Mouse (Mus musculus): Measurements from ENCODE around the gene Tiam2. TPM values are rescaled to one million over a fixed set of nuclear protein-coding genes. Genes with fewer than 3 reads are reported as not detected.

The Tiam2 gene
- polyA plus RNA-seq, 1 experiment from 2014 or later, result 4.1 TPM

- no peaks in the 10 kb centered on the region for H3K4me1 ChIP-seq
- H3K4me2 ChIP-seq, result no peak overlapping the region
- H3K9ac ChIP-seq, result no peak overlapping the region
- no peak overlapping the region for H3K27ac ChIP-seq
- no peak for ATAC-seq (replicated peaks)
- no peaks in the 10 kb centered on the region for H3K36me3 ChIP-seq (replicated peaks)
- 25% methylated on average over 3 of the region's 3 CpGs for WGBS
- H3K27me3 ChIP-seq (replicated peaks), result no peaks in the 10 kb centered on the region
- no peaks in the 10 kb centered on the region for H3K9me3 ChIP-seq
- no peak overlapping the region for H3K4me3 ChIP-seq
These were observed 171.7 kb downstream of the Tiam2 start for GRCm38 (mm10) chr17:3498086-3498485.

- Histone ChIP-seq H3K4me2 (no peak overlapping the region), H3K9ac (no peak overlapping the region), H3K9me3 (no peaks in the 10 kb centered on the region), H3K27me3 (replicated peaks) (no peaks in the 10 kb centered on the region), H3K4me1 (no peaks in the 10 kb centered on the region), H3K27ac (no peak overlapping the region), H3K36me3 (replicated peaks) (no peaks in the 10 kb centered on the region), H3K4me3 (no peak overlapping the region)
- no peak for ATAC-seq (replicated peaks)
- 94% methylated on average over 3 of the region's 3 CpGs for WGBS
These were observed 172.2 kb downstream of the Tiam2 start for GRCm38 (mm10) chr17:3498580-3498979.

GRCm38 (mm10) chr17:3499468-3499867 is 173.1 kb downstream of the Tiam2 start:
- no peak for ATAC-seq (replicated peaks)
- Histone ChIP-seq H3K9ac (no peak overlapping the region), H3K9me3 (no peaks in the 10 kb centered on the region), H3K4me2 (no peak overlapping the region), H3K4me1 (no peaks in the 10 kb centered on the region), H3K4me3 (no peak overlapping the region), H3K36me3 (replicated peaks) (no peaks in the 10 kb centered on the region), H3K27me3 (replicated peaks) (no peaks in the 10 kb centered on the region), H3K27ac (no peak overlapping the region)
- WGBS, result 92% methylated on average over 8 of the region's 8 CpGs

GRCm38 (mm10) chr17:3500076-3500475 is 173.7 kb downstream of the Tiam2 start:
- Histone ChIP-seq H3K4me2 (no peak overlapping the region), H3K9ac (no peak overlapping the region), H3K36me3 (replicated peaks) (no peaks in the 10 kb centered on the region), H3K9me3 (no peaks in the 10 kb centered on the region), H3K27me3 (replicated peaks) (no peaks in the 10 kb centered on the region), H3K27ac (no peak overlapping the region), H3K4me3 (no peak overlapping the region), H3K4me1 (no peaks in the 10 kb centered on the region)
- ATAC-seq (replicated peaks), result no peak
- 92% methylated on average over 6 of the region's 6 CpGs for WGBS

- no peaks in the 10 kb centered on the region for H3K36me3 ChIP-seq (replicated peaks)
- no peak overlapping the region for H3K4me3 ChIP-seq
- no peak for ATAC-seq (replicated peaks)
- no peaks in the 10 kb centered on the region for H3K4me1 ChIP-seq
- no peaks in the 10 kb centered on the region for H3K9me3 ChIP-seq
- WGBS, result 83% methylated on average over 4 of the region's 4 CpGs
- H3K27ac ChIP-seq, result no peak overlapping the region
- no peak overlapping the region for H3K4me2 ChIP-seq
- no peak overlapping the region for H3K9ac ChIP-seq
- H3K27me3 ChIP-seq (replicated peaks), result no peaks in the 10 kb centered on the region
These were observed 174.6 kb downstream of the Tiam2 start for GRCm38 (mm10) chr17:3500936-3501335.

- ATAC-seq (replicated peaks), result no peak
- 81% methylated on average over 1 of the region's 1 CpGs for WGBS
- Histone ChIP-seq H3K9ac (no peak overlapping the region), H3K4me2 (no peak overlapping the region), H3K4me1 (no peaks in the 10 kb centered on the region), H3K36me3 (replicated peaks) (no peaks in the 10 kb centered on the region), H3K9me3 (no peaks in the 10 kb centered on the region), H3K27ac (no peak overlapping the region), H3K27me3 (replicated peaks) (no peaks in the 10 kb centered on the region), H3K4me3 (no peak overlapping the region)
These were observed 179.3 kb downstream of the Tiam2 start for GRCm38 (mm10) chr17:3505711-3506110.

GRCm38 (mm10) chr17:3506508-3506907 is 180.1 kb downstream of the Tiam2 start:
- 91% methylated on average over 8 of the region's 8 CpGs for whole genome bisulfite sequencing
- Histone ChIP-seq H3K4me2 (no peak overlapping the region), H3K9me3 (no peaks in the 10 kb centered on the region), H3K4me3 (no peak overlapping the region), H3K9ac (no peak overlapping the region), H3K27ac (no peak overlapping the region), H3K36me3 (replicated peaks) (no peaks in the 10 kb centered on the region), H3K27me3 (replicated peaks) (no peaks in the 10 kb centered on the region), H3K4me1 (no peaks in the 10 kb centered on the region)
- no peak for ATAC-seq (replicated peaks)

GRCm38 (mm10) chr17:3509841-3510240 is 183.5 kb downstream of the Tiam2 start:
- Histone ChIP-seq H3K4me3 (no peak overlapping the region), H3K4me2 (no peak overlapping the region), H3K36me3 (replicated peaks) (no peaks in the 10 kb centered on the region), H3K4me1 (no peaks in the 10 kb centered on the region), H3K9me3 (no peaks in the 10 kb centered on the region), H3K9ac (no peak overlapping the region), H3K27me3 (replicated peaks) (no peaks in the 10 kb centered on the region), H3K27ac (no peak overlapping the region)
- 25% methylated on average over 1 of the region's 1 CpGs for WGBS
- peak; percentile 72; the same call in 1 of the 2 replicates for ATAC-seq (replicated peaks)

- Histone ChIP-seq H3K27ac (no peak overlapping the region), H3K4me2 (no peak overlapping the region), H3K27me3 (replicated peaks) (no peaks in the 10 kb centered on the region), H3K4me3 (no peak overlapping the region), H3K36me3 (replicated peaks) (no peaks in the 10 kb centered on the region), H3K9me3 (no peaks in the 10 kb centered on the region), H3K9ac (no peak overlapping the region), H3K4me1 (no peaks in the 10 kb centered on the region)
- no peak for ATAC-seq (replicated peaks)
- 84% methylated on average over 5 of the region's 5 CpGs for WGBS
These were observed 187.9 kb downstream of the Tiam2 start for GRCm38 (mm10) chr17:3514316-3514715.

- Histone ChIP-seq H3K9me3 (no peaks in the 10 kb centered on the region), H3K9ac (no peak overlapping the region), H3K36me3 (replicated peaks) (no peaks in the 10 kb centered on the region), H3K27me3 (replicated peaks) (no peaks in the 10 kb centered on the region), H3K4me2 (no peak overlapping the region), H3K4me1 (no peaks in the 10 kb centered on the region), H3K27ac (no peak overlapping the region), H3K4me3 (no peak overlapping the region)
- ATAC-seq (replicated peaks), result no peak
- 95% methylated on average over 8 of the region's 8 CpGs for WGBS
These were observed 189.5 kb downstream of the Tiam2 start for GRCm38 (mm10) chr17:3515851-3516250.

- WGBS, result 32% methylated on average over 9 of the region's 9 CpGs
- Histone ChIP-seq H3K9me3 (no peaks in the 10 kb centered on the region), H3K27me3 (replicated peaks) (no peaks in the 10 kb centered on the region), H3K36me3 (replicated peaks) (no peaks in the 10 kb centered on the region), H3K9ac (no peak overlapping the region), H3K4me2 (no peak overlapping the region), H3K4me1 (no peaks in the 10 kb centered on the region), H3K27ac (no peak overlapping the region), H3K4me3 (no peak overlapping the region)
- no peak for ATAC-seq (replicated peaks)
These were observed 190.0 kb downstream of the Tiam2 start for GRCm38 (mm10) chr17:3516406-3516805.

- no peak for ATAC-seq (replicated peaks)
- no peak overlapping the region for H3K4me3 ChIP-seq
- H3K27ac ChIP-seq, result no peak overlapping the region
- H3K27me3 ChIP-seq (replicated peaks), result no peaks in the 10 kb centered on the region
- no peak overlapping the region for H3K4me2 ChIP-seq
- H3K9ac ChIP-seq, result no peak overlapping the region
- 97% methylated on average over 5 of the region's 5 CpGs for WGBS
- no peaks in the 10 kb centered on the region for H3K36me3 ChIP-seq (replicated peaks)
- no peaks in the 10 kb centered on the region for H3K4me1 ChIP-seq
- H3K9me3 ChIP-seq, result no peaks in the 10 kb centered on the region
These were observed 194.0 kb downstream of the Tiam2 start for GRCm38 (mm10) chr17:3520344-3520743.

GRCm38 (mm10) chr17:3527841-3528471 is 201.6 kb downstream of the Tiam2 start:
- no peak overlapping the region for H3K27ac ChIP-seq
- 84% methylated on average over 6 of the region's 6 CpGs for WGBS
- no peaks in the 10 kb centered on the region for H3K36me3 ChIP-seq (replicated peaks)
- no peaks in the 10 kb centered on the region for H3K4me1 ChIP-seq
- no peak overlapping the region for H3K4me3 ChIP-seq
- H3K4me2 ChIP-seq, result no peak overlapping the region
- no peak for ATAC-seq (replicated peaks)
- no peaks in the 10 kb centered on the region for H3K27me3 ChIP-seq (replicated peaks)
- no peak overlapping the region for H3K9ac ChIP-seq
- H3K9me3 ChIP-seq, result no peaks in the 10 kb centered on the region
